ENCODE assay signal across 22 mouse cellular contexts in genomic region chr13:99057696-99058095, GRCm38 (mm10).
A peak's percentile ranks its signal among the peaks of the same experiment; 100 is the strongest.
DNase-seq lines count a peak whose midpoint lies in the region; ATAC-seq lines count a peak whose summit lies in the region.
"Had no signal": no experiment of that assay in that cellular context is flagged by ENCODE, and none has a peak within 500 bp of the region (broad histone marks: within the 10 kb centered on the region; RNA-seq: fewer than 3 reads in every experiment).

No protein-coding gene starts in this region.

- 76% methylated on average over 6 of the region's 6 CpGs for WGBS in heart, embryonic 10.5 days
- 77% methylated on average over 6 of the region's 6 CpGs for WGBS in lung, embryonic 16.5 days

- H3K9ac ChIP-seq in lung, embryonic 16.5 days (ENCODE audit: low read length), result no peak overlapping the region
- H3K9ac ChIP-seq: forebrain, postnatal 0 days; hindbrain, embryonic 13.5 days; midbrain, embryonic 12.5 days; neural tube, embryonic 12.5 days had no signal

- no peak overlapping the region for H3K4me2 ChIP-seq in lung, embryonic 16.5 days (ENCODE audit: low read depth, low read length)
- H3K4me2 ChIP-seq: midbrain, embryonic 12.5 days; neural tube, embryonic 12.5 days had no signal

- H3K4me3 ChIP-seq in heart, embryonic 10.5 days, result no peak overlapping the region
- no peak overlapping the region for H3K4me3 ChIP-seq in lung, embryonic 16.5 days (ENCODE audit: low read length)
- H3K4me3 ChIP-seq: erythroblast, embryonic 14.5 days; hindbrain, embryonic 13.5 days; midbrain, embryonic 12.5 days; neural tube, embryonic 12.5 days had no signal

- peaks cover 13% of the 10 kb centered on the region for H3K4me1 ChIP-seq in heart, embryonic 10.5 days
- H3K4me1 ChIP-seq in lung, embryonic 16.5 days (replicated peaks; ENCODE audit: control insufficient read depth, insufficient read depth, low read length), result peaks cover 3% of the 10 kb centered on the region; the same call in 1 of the 2 replicates

- H3K27ac ChIP-seq in heart, embryonic 10.5 days, result no peak overlapping the region
- peak overlapping the region; percentile 20; the same call in 1 of the 2 replicates for H3K27ac ChIP-seq in lung, embryonic 16.5 days (ENCODE audit: low read length)
- H3K27ac ChIP-seq: kidney, postnatal 0 days; midbrain, embryonic 12.5 days; neural tube, embryonic 12.5 days had no signal

- H3K36me3 ChIP-seq in heart, embryonic 10.5 days, result no peaks in the 10 kb centered on the region
- no peaks in the 10 kb centered on the region for H3K36me3 ChIP-seq in lung, embryonic 16.5 days (ENCODE audit: control insufficient read depth, insufficient read depth, low read length)
- H3K36me3 ChIP-seq: hindbrain, embryonic 13.5 days; midbrain, embryonic 12.5 days; neural tube, embryonic 12.5 days had no signal

- intact Hi-C loops in heart, postnatal 25 days (cut with DNase I), result loop anchor here (5.0 kb wide), 1 partner anchor 70 kb away; no protein-coding TSS in a partner anchor

- peak; percentile 69 for DNase-seq in heart, embryonic 10.5 days (ENCODE audit: low spot score)
- DNase-seq in heart, postnatal 25 days (ENCODE audit: low spot score), result no peak
- DNase-seq in lung, postnatal 4 days, result no peak
- peak; percentile 62 for DNase-seq in ovary, adult 18-20 months (ENCODE audit: low spot score)
- DNase-seq in ovary, postnatal 36 days (ENCODE audit: low spot score), result no peak
- no peak for DNase-seq in urinary bladder, postnatal 4 days (ENCODE audit: low spot score in 2 of 2)
- DNase-seq: B cell, adult 2 months; forebrain, postnatal 0 days; gastrocnemius, postnatal 10 days; kidney, adult 8-10 months; kidney, postnatal 4 days; layer of hippocampus, postnatal 36 days; liver; right cerebral cortex, postnatal 4 days; thymus, adult 18-20 months; thymus, postnatal 25 days had no signal

- H3K27me3 ChIP-seq in heart, embryonic 10.5 days (ENCODE audit: insufficient read depth, poor library complexity, severe bottlenecking), result no peaks in the 10 kb centered on the region
- H3K27me3 ChIP-seq in lung, embryonic 16.5 days (ENCODE audit: control insufficient read depth, insufficient read depth, low read depth, low read length), result no peaks in the 10 kb centered on the region
- H3K27me3 ChIP-seq: neural tube, embryonic 12.5 days had no signal

- H3K9me3 ChIP-seq in heart, embryonic 10.5 days, result no peaks in the 10 kb centered on the region
- no peaks in the 10 kb centered on the region for H3K9me3 ChIP-seq in lung, embryonic 16.5 days (ENCODE audit: control insufficient read depth, low read length)
- H3K9me3 ChIP-seq: hindbrain, embryonic 13.5 days; midbrain, embryonic 12.5 days; neural tube, embryonic 12.5 days had no signal

- ATAC-seq in lung, embryonic 16.5 days (ENCODE audit: low read depth), result no peak
- ATAC-seq: forebrain, postnatal 0 days had no signal

Comparison
In these comparisons a context has a peak if more than half of its experiments do, and no peak if none do; other contexts are left out.
1. DNase-seq: peak in heart, embryonic 10.5 days (single experiment) and ovary, adult 18-20 months (single experiment); none in heart, postnatal 25 days (single experiment), lung, postnatal 4 days (0 of 2), ovary, postnatal 36 days (single experiment) and urinary bladder, postnatal 4 days (0 of 2).